Mouse (Mus musculus) layer of hippocampus, adult 9-10 months (tissue): ENCODE results near the gene Cdiptos.

Experiments used
- DNase-seq: peaks from one replicate; pipeline ENCODE4 v3.0.0; 2022; ENCODE audit warnings: low spot score

Cdiptos gene

DNA sequence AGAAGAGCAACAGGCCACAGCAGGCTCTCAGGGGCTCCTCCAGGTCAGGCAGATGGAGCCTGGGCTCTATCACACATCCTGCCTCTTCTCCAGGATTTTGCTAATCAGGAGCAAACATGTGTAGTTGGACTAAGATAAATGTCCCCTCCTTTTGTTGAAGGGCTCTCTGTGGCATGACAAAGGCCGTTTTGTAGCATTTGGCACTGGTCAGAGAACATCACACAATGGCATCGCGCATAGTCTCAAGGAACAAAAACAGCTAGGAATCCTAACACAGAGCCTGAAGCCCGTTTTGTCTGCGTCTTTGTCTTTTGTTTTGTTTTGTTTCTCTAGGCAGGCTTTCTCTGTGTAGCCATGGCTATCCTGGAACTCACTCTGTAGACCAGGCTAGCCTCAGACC is 51.9 kb downstream of the Cdiptos start:
- no peak for DNase-seq

DNA sequence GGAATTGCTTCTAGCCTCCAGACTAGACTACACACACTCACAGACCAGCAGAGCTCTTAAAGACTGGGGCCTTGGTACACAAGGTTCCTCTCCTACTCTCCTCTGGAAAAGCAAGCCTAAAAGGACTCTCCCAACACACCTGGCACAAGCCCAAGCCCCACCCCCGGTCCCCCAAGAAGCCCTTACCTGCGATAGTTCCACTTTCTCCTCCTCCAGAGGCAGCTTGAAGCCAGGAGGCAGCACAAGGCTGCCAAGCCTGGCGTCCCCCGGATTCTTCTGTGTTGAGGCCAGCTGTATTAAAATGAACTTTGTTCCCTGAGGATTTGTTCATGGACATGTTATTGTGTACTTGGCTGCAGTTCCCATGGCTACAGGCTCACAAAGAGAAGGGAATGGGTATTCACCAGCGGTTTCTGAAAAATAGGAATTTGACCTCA is 53.3 kb downstream of the Cdiptos start, which contains the start of gene Tmem219:
Gene Tmem219 (minus strand): TSS at position 294 of the 437 bp plus-strand sequence.
- no peak for DNase-seq
